Mouse (Mus musculus) right cerebral cortex, postnatal 14 days (tissue): ENCODE measurements around the gene Phf24.

Experiments
- DNase-seq: peaks from one replicate; pipeline ENCODE4 v3.0.0; 2022

Phf24 gene

DNA sequence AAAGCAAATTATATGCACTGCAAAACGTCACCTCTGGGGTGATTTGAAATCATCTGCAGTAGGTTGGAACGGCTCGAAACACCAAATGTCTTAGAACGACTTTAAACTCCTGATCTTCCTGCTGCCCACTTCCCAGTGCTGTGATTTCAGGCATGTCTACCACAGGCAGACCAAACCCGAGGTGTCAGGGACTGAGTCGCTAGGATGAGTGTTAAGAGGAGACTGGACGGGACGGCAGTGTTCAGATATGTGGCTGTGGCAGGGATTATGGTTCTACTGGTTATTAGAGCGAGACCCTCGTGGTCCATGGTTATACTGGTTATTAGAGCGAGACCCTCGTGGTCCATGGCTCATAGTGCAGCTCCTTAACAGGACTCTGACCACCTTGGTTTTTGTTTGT, 1.1 kb upstream of the Phf24 start:
- DNase-seq = no peak

- no peak for DNase-seq
Observed at GRCm38 (mm10) chr4:42915966-42916365, 494 bp upstream of the Phf24 start.

- DNase-seq = no peak
Observed at GRCm38 (mm10) chr4:42917402-42917774, 928 bp downstream of the Phf24 start.

- DNase-seq = no peak
Observed at GRCm38 (mm10) chr4:42920726-42921125, 4.3 kb downstream of the Phf24 start.

GRCm38 (mm10) chr4:42921536-42921935, 5.1 kb downstream of the Phf24 start:
- no peak for DNase-seq

DNA sequence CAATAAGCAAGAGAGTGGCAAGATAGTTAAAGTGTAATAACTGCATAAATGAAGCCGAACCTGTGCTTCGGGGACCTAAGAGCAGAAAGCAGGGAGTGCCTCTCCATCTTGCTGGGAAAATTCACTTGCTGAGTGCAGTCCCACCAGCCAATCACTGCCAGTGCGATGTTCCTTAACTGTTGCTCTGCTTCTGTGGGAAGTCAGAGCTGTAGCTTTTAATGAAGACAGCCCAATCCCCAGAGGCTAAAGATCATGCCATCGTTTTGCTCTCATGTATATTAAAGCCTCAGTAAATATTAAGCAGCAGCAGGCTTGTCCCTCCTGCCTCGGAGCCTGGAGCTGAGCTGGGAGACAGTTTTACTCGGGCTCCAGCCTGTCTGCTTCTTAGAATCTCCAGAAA, 5.6 kb downstream of the Phf24 start:
- DNase-seq = no peak

DNA sequence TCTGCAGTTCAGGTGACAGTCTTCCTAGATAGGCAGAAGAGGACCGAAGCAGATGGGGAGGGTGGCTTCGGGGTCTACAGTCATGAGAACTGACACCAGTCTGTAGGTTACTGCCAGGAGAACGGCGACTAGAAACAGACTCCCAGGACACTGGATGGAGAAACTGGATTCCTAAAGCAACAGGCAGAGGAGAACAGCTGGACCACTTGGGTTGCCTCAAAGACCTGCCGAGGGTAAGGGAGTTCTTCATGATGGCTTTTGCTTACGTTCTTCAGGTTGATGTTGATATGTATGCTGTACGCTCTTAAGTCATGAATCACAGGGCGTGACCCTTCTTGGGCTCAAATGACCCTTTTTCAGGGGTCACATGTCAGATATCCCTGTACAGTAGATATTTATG, 6.0 kb downstream of the Phf24 start:
- DNase-seq = no peak

- DNase-seq = no peak
Observed at GRCm38 (mm10) chr4:42924095-42924710, 7.7 kb downstream of the Phf24 start.

DNA sequence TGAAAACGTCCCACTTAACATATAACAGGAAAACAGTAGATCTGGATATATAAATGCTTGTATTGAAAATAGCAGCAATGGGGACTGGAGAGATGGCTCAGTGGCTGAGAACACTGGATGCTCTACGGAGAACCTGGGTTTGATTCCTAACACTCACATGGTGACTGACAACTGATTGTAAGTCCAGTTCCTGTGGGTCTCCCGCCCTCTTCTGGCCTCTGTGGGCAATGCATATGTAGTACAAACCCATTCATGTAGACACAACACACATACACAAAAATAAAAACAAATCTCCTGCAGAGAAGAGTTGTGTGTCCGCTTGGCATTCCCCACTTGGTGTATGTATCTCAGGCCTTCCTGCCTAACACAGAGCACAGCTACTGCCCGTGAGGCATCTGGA, 11.7 kb downstream of the Phf24 start:
- no peak for DNase-seq

- no peak for DNase-seq
Observed at GRCm38 (mm10) chr4:42928952-42929351, 12.5 kb downstream of the Phf24 start.

DNA sequence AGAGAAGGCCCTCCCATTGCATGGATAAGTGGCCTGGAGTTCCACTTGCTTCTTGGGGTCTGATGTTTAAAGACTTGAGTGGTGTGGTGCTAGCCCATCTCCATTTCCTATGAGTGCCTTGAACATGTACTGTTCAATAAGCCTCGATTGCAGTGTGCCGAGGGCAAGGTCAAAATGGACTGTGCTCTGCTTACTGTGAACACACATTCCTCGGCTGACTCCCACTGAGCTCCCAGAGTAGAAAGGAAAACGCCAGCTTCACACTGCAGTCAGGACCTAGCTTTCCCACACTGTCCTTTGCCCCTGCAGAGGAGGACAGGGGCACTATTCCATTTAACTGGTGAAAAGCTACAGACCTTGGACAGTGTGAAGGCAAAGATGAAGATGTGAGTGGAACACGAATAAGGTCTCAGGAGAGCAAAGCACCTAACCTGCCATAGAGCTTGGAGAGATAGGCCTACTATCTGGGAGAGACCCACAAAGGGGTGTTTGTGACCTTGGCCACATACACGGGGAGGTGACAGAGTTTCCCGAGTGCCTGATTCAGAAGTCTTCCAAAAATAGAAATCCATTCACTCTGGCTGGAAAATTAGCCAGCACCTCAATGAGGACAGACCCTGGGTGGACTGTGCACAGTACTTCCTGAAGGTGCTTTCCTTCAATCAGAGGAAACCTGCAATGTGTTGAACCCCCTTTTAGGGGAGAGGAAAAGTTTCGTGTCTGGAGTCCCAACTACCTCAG, 15.9 kb downstream of the Phf24 start:
- no peak for DNase-seq

- DNase-seq = peak; percentile 63
Observed at GRCm38 (mm10) chr4:42933630-42934029, 17.2 kb downstream of the Phf24 start.

DNA sequence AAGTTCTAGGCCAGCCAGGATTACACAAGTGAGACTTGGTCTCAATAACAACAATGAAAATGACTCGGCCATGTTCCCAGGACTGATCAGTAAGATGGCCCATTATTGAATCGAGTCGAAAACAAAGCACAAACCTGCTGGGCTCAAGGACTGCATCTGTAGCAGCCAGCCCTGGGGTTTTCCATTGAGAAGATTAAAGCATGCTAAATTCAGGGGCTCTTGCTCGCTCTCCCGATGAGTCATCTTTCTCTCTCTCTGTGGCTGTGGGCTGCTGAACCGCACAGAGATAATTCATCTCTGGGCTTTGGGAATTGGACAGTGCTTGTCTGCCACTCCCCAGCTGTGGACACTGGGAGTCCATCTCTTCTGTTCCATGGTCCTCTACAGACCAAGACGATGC, 24.9 kb downstream of the Phf24 start:
- no peak for DNase-seq

GRCm38 (mm10) chr4:42943341-42943740, 26.9 kb downstream of the Phf24 start:
- peak; percentile 16 for DNase-seq

- peak; percentile 20 for DNase-seq
Observed at GRCm38 (mm10) chr4:42944185-42944584, 27.7 kb downstream of the Phf24 start.

DNA sequence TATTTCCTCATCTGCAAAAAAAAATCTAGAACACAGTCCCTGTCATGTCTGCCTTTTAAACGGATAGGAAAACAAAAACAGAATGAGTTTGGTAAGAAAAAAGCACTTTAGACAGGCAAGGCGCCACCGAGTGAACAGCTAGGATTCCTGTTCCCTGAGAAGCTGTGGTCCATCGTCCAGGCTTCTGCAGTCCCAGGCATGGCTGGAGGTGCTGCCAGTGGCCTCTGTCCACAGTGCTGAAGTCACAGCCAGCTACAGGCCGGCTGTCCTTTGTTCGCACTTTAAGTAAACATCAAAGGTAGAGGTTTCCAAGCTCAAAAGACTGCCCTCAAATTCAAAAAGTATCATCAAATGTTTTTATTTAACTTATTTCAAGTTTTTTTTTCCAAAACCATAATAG, 28.6 kb downstream of the Phf24 start:
- peak; percentile 33 for DNase-seq

- peak; percentile 9 for DNase-seq
Observed at GRCm38 (mm10) chr4:42945445-42945844, 29.0 kb downstream of the Phf24 start.

GRCm38 (mm10) chr4:42945952-42946351, 29.5 kb downstream of the Phf24 start:
- peak; percentile 79 for DNase-seq

DNA sequence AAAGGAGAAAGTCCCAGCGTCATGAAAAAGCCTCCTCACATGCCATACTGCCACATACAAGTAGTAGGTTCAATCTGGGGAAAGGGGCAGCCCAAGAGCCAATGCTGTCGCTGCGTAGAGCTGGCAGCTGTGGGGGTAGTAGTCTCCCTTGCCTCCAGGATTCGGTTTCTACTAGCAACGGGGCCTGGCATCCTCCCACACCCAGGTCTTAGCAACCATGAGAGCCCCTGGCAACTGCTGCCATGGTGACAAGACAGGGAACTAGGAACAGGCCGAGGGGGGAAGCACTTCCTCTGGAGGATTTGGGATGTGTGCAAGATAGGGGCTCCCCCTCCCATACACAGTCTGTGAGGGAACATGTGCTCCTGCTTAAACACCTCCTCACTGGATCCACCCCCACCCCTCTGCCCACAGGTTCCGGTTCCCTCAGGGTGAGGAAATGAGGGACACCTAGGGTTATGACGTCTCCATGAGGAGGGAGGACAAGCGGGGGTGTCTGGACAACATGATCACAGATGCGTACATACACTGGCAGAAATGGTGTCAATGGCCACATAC, 30.4 kb downstream of the Phf24 start:
- peak; percentile 88 for DNase-seq

- DNase-seq = peak; percentile 57
Observed at GRCm38 (mm10) chr4:42948527-42948926, 32.1 kb downstream of the Phf24 start.

DNA sequence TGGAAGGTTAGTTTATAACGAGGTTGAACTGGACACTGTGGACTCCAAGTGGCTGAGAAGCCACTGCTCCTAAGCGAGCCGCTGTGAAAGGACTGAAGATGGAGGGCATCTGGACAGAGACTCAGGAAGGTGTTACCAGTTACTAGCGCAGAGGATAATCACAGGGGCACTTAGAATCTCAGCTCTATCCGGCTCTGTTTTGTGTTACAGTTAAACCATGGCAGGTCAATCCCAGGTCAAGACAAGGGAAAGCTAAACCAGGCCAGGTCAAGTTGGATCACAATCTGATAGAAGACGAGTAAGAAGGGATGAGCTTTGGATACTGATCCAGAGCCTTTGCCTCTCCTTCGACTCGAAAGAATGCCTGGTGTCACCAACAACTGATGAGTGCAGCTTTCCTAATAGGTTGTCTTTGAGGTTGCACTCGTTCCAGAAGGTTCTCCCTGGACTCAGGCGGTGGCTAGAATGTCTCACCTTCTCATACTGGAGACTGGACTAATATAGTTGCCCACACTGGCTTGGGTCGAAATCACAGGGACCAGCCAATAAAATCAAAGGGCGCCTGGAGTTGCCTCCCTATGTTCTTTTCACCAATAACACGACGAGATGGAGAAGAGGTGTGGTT, 32.7 kb downstream of the Phf24 start:
- DNase-seq = no peak

DNA sequence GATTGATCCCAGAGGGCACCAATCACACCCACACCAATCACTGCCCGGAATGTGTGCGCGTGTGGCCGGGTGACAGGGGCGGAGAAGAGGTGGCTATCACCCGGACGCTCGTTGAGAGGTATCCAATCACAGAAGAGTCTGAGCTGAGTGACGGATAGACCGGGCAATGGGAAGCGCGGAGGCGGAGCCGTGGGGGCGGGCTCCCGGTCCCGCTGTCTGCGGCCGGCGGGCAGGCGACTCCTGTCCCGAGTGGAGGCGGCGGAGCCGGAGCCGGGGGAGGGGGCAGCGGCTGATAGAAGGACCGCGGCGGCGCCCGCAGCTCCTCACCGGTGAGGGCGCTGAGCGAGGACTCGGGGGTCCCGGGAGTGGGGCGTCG, 33.2 kb downstream of the Phf24 start, which contains the start of gene Dnajb5:
TSS of gene Dnajb5 (plus strand) at position 139 of the 376 bp plus-strand sequence.
- peak; percentile 93 for DNase-seq

DNA sequence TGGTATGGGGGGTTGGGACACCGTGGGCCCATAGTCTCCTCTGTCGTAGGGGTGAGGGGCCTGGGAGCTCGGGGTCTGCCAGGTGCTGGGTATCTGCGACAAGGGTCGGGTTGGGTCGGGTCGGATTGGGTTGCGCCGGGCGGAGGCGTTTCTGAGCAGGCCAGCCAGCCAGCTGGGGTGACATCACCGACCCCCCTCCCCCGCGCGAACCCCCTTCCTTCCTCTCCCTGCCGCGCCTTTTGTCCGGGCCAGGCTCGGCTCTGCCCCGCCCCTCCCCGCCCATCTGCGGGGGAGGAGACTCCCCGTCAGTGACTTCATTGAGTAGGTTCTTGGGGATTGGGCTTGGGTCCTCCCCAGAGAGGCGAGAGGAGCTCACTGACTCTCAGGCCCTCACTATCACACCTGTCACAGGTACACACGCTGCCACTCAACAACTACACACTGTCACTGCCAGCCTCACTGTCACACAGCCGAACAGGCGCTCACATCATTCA, 33.7 kb downstream of the Phf24 start:
- DNase-seq = peak; percentile 86
